Mouse (Mus musculus): ENCODE data around the gene Tpcn2.

DNA sequence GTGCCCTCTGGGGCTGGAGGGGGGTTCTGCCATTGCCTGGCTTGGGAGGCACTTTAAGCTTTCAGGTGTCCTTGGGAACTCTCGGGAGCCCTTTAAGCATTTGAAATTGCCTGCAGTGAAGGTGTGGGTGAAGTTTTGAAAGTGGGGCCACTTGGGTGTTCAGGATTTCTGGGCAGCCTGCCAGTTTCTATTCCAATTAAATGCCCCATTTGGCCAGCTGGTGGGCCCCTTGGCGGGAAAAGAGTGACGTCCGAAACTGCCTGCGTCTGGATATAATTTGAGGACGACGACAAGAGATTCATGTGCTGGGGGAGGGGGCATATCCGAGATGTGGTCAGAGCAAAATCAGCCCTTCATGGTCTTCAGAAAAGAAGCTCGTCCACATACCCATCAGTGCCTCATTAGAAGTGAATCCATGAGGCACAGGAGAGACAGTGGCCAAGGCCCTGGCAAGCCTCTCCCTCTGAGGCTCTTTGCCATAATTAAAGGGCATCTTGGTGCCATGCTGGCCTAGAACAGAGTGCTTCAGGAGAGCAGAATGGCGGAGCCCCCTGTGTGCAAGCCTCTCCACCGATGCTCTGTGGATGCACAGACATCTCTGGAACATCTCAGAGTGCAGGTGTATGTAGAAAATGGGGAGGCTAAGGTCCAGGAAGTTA lies 102.3 kb downstream of the Tpcn2 start:
- no peak for TF ChIP-seq GATA1 (IDR thresholded peaks at IDR 0.05; ENCODE audit: low read length)
- TF ChIP-seq TAL1 (IDR thresholded peaks at IDR 0.05; ENCODE audit: low read length): no peak
